Mouse (Mus musculus): ENCODE measurements around the gene Itih4. TPM values are rescaled to one million over a fixed set of nuclear protein-coding genes. Genes with fewer than 3 reads are reported as not detected.

Gene Itih4
- total RNA-seq, 1 experiment = 0.18 TPM

GRCm38 (mm10) chr14:30861421-30862125 is 24.7 kb upstream of the Itih4 start:
- TF ChIP-seq MAFK (IDR thresholded peaks at IDR 0.05; ENCODE audit: insufficient read depth, low read depth, low read length) = no peak
- TF ChIP-seq CHD2 (IDR thresholded peaks at IDR 0.05; ENCODE audit: low read depth, low read length) = no peak
- no peak for TF ChIP-seq ZC3H11A (IDR thresholded peaks at IDR 0.05; ENCODE audit: borderline replicate concordance, low read depth, low read length)
- TF ChIP-seq ZNF384 (IDR thresholded peaks at IDR 0.05; ENCODE audit: low read depth, low read length) = no peak
- TF ChIP-seq HCFC1 (IDR thresholded peaks at IDR 0.05; ENCODE audit: borderline replicate concordance, insufficient read depth, low read length) = no peak

GRCm38 (mm10) chr14:30862368-30862767 is 23.9 kb upstream of the Itih4 start:
- no peak overlapping the region for H3K27ac ChIP-seq (ENCODE audit: insufficient read depth, low read depth, low read length, poor library complexity, severe bottlenecking)
- in situ Hi-C loops (cut with MboI; ENCODE audit: low sequenced_read_pairs in 2 of 2, unreplicated experiment in 2 of 2) = no loop called here
- no peak overlapping the region for H3K4me3 ChIP-seq (ENCODE audit: insufficient read depth in 1 of 2, low read depth in 1 of 2, low read length in 2 of 2, poor library complexity in 1 of 2, severe bottlenecking in 1 of 2)
- TF ChIP-seq ZNF384 (IDR thresholded peaks at IDR 0.05; ENCODE audit: low read depth, low read length) = no peak
- no peak for TF ChIP-seq ZC3H11A (IDR thresholded peaks at IDR 0.05; ENCODE audit: borderline replicate concordance, low read depth, low read length)
- TF ChIP-seq MAFK (IDR thresholded peaks at IDR 0.05; ENCODE audit: insufficient read depth, low read depth, low read length) = no peak
- no peak for TF ChIP-seq HCFC1 (IDR thresholded peaks at IDR 0.05; ENCODE audit: borderline replicate concordance, insufficient read depth, low read length)
- no peak for TF ChIP-seq CHD2 (IDR thresholded peaks at IDR 0.05; ENCODE audit: low read depth, low read length)
- no peak for DNase-seq (ENCODE audit: low read depth, low spot score)
- H3K36me3 ChIP-seq (ENCODE audit: control insufficient read depth, insufficient read depth, low read length, poor library complexity, severe bottlenecking) = peaks cover 2% of the 10 kb centered on the region; the same call in 1 of the 2 replicates
- H3K4me1 ChIP-seq (ENCODE audit: control insufficient read depth in 2 of 2, insufficient read depth in 2 of 2, low read length in 2 of 2, poor library complexity in 1 of 2) = no peaks in the 10 kb centered on the region
- no peak overlapping the region for H3K9ac ChIP-seq (ENCODE audit: insufficient read depth, low read depth, low read length, poor library complexity, severe bottlenecking)
- H3K9me3 ChIP-seq (ENCODE audit: control insufficient read depth, insufficient read depth, low read depth, low read length) = no peaks in the 10 kb centered on the region

More at GRCm38 (mm10) chr14:30861421-30862125, 24.7 kb upstream of the Itih4 start:
- H3K4me1 ChIP-seq (ENCODE audit: control insufficient read depth in 2 of 2, insufficient read depth in 2 of 2, low read length in 2 of 2, poor library complexity in 1 of 2) = no peaks in the 10 kb centered on the region
- in situ Hi-C loops (cut with MboI; ENCODE audit: low sequenced_read_pairs in 2 of 2, unreplicated experiment in 2 of 2) = no loop called here
- no peak overlapping the region for H3K27ac ChIP-seq (ENCODE audit: insufficient read depth, low read depth, low read length, poor library complexity, severe bottlenecking)
- peaks cover 2% of the 10 kb centered on the region; the same call in 1 of the 2 replicates for H3K36me3 ChIP-seq (ENCODE audit: control insufficient read depth, insufficient read depth, low read length, poor library complexity, severe bottlenecking)
- H3K4me3 ChIP-seq (ENCODE audit: insufficient read depth in 1 of 2, low read depth in 1 of 2, low read length in 2 of 2, poor library complexity in 1 of 2, severe bottlenecking in 1 of 2) = no peak overlapping the region
- DNase-seq (ENCODE audit: low read depth, low spot score) = no peak
- H3K9ac ChIP-seq (ENCODE audit: insufficient read depth, low read depth, low read length, poor library complexity, severe bottlenecking) = no peak overlapping the region
- H3K9me3 ChIP-seq (ENCODE audit: control insufficient read depth, insufficient read depth, low read depth, low read length) = no peaks in the 10 kb centered on the region

- no peak overlapping the region for H3K9ac ChIP-seq (ENCODE audit: insufficient read depth, low read depth, low read length, poor library complexity, severe bottlenecking)
- no peak for TF ChIP-seq ZNF384 (IDR thresholded peaks at IDR 0.05; ENCODE audit: low read depth, low read length)
- no peak for TF ChIP-seq ZC3H11A (IDR thresholded peaks at IDR 0.05; ENCODE audit: borderline replicate concordance, low read depth, low read length)
- TF ChIP-seq HCFC1 (IDR thresholded peaks at IDR 0.05; ENCODE audit: borderline replicate concordance, insufficient read depth, low read length) = no peak
- no peak for TF ChIP-seq MAFK (IDR thresholded peaks at IDR 0.05; ENCODE audit: insufficient read depth, low read depth, low read length)
- TF ChIP-seq CHD2 (IDR thresholded peaks at IDR 0.05; ENCODE audit: low read depth, low read length) = no peak
- H3K9me3 ChIP-seq (ENCODE audit: control insufficient read depth, insufficient read depth, low read depth, low read length) = no peaks in the 10 kb centered on the region
- no peak overlapping the region for H3K4me3 ChIP-seq (ENCODE audit: insufficient read depth in 1 of 2, low read depth in 1 of 2, low read length in 2 of 2, poor library complexity in 1 of 2, severe bottlenecking in 1 of 2)
- H3K36me3 ChIP-seq (ENCODE audit: control insufficient read depth, insufficient read depth, low read length, poor library complexity, severe bottlenecking) = peaks cover 6% of the 10 kb centered on the region; the same call in 1 of the 2 replicates
- in situ Hi-C loops (cut with MboI; ENCODE audit: low sequenced_read_pairs in 2 of 2, unreplicated experiment in 2 of 2) = no loop called here
- H3K4me1 ChIP-seq (ENCODE audit: control insufficient read depth in 2 of 2, insufficient read depth in 2 of 2, low read length in 2 of 2, poor library complexity in 1 of 2) = peaks cover 0 to 10% of the 10 kb centered on the region in 2 experiments; a peak in 2 of 4 replicates
- no peak for DNase-seq (ENCODE audit: low read depth, low spot score)
- no peak overlapping the region for H3K27ac ChIP-seq (ENCODE audit: insufficient read depth, low read depth, low read length, poor library complexity, severe bottlenecking)
Observed at GRCm38 (mm10) chr14:30865311-30865710, 21.0 kb upstream of the Itih4 start.

GRCm38 (mm10) chr14:30867042-30867441 is 19.2 kb upstream of the Itih4 start:
- Histone ChIP-seq H3K9ac (ENCODE audit: insufficient read depth, low read depth, low read length, poor library complexity, severe bottlenecking) (no peak overlapping the region), H3K27ac (ENCODE audit: insufficient read depth, low read depth, low read length, poor library complexity, severe bottlenecking) (no peak overlapping the region), H3K36me3 (ENCODE audit: control insufficient read depth, insufficient read depth, low read length, poor library complexity, severe bottlenecking) (peaks cover 6% of the 10 kb centered on the region; the same call in 1 of the 2 replicates), H3K4me3 (ENCODE audit: insufficient read depth in 1 of 2, low read depth in 1 of 2, low read length in 2 of 2, poor library complexity in 1 of 2, severe bottlenecking in 1 of 2) (no peak overlapping the region), H3K9me3 (ENCODE audit: control insufficient read depth, insufficient read depth, low read depth, low read length) (no peaks in the 10 kb centered on the region), H3K4me1 (ENCODE audit: control insufficient read depth in 2 of 2, insufficient read depth in 2 of 2, low read length in 2 of 2, poor library complexity in 1 of 2) (peaks cover 0 to 12% of the 10 kb centered on the region in 2 experiments; a peak in 2 of 4 replicates)
- no peak for TF ChIP-seq MAFK (IDR thresholded peaks at IDR 0.05; ENCODE audit: insufficient read depth, low read depth, low read length)
- TF ChIP-seq ZC3H11A (IDR thresholded peaks at IDR 0.05; ENCODE audit: borderline replicate concordance, low read depth, low read length) = no peak
- no peak for TF ChIP-seq ZNF384 (IDR thresholded peaks at IDR 0.05; ENCODE audit: low read depth, low read length)
- TF ChIP-seq HCFC1 (IDR thresholded peaks at IDR 0.05; ENCODE audit: borderline replicate concordance, insufficient read depth, low read length) = no peak
- no peak for TF ChIP-seq CHD2 (IDR thresholded peaks at IDR 0.05; ENCODE audit: low read depth, low read length)
- in situ Hi-C loops (cut with MboI; ENCODE audit: low sequenced_read_pairs in 2 of 2, unreplicated experiment in 2 of 2) = no loop called here
- DNase-seq (ENCODE audit: low read depth, low spot score) = peak; percentile 60

Data from ES-E14 (cell line).